Mouse (Mus musculus): ENCODE data around the gene Tecta. TPM values are rescaled to one million over a fixed set of nuclear protein-coding genes. Genes with fewer than 3 reads are reported as not detected.

Gene Tecta
- polyA plus RNA-seq, 1 experiment, result 0.06 TPM

DNA sequence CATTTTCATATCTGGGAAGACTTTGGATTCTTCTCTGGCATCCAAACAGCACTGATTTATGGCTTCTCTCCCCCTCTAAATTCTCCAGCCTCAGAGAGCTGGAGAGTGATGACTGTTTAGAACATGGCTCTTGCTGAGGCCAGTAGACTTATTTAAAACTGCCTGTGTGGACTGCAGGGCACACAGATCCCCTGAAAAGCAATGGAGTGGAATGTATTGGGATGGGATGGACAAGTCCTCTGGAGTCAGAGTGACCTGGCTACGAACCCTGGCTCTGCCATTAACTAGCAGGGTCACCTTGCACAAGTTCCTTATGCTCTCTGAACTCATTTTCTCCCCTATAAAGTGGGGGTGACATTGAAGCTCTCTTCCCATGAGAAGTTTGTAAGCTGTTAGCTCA is 44.9 kb downstream of the Tecta start:
- no peak for TF ChIP-seq E2F4 (IDR thresholded peaks at IDR 0.05; ENCODE audit: insufficient read depth)
- TF ChIP-seq MYOD1 (IDR thresholded peaks at IDR 0.05; ENCODE audit: control insufficient read depth in 1 of 3, insufficient read length in 2 of 3, low read depth in 2 of 3), result no peak
- TF ChIP-seq POLR2A (IDR thresholded peaks at IDR 0.05; ENCODE audit: insufficient read length, low read depth), result no peak
- no peak for TF ChIP-seq POLR2AphosphoS2 (IDR thresholded peaks at IDR 0.05; ENCODE audit: insufficient read length, low read depth)
- no peak for TF ChIP-seq TCF12 (IDR thresholded peaks at IDR 0.05; ENCODE audit: insufficient read depth, poor library complexity, severe bottlenecking)
- no peak for TF ChIP-seq MAX (IDR thresholded peaks at IDR 0.05; ENCODE audit: low read depth)
- TF ChIP-seq TCF3 (IDR thresholded peaks at IDR 0.05; ENCODE audit: insufficient read length, low read depth), result no peak
- no peak for TF ChIP-seq MYOG (IDR thresholded peaks at IDR 0.05; ENCODE audit: control insufficient read depth in 1 of 3, insufficient read depth in 1 of 3, insufficient read length in 2 of 3, low read depth in 2 of 3)
- Histone ChIP-seq H3K4me2 (ENCODE audit: low read depth) (no peak overlapping the region), H3K79me2 (ENCODE audit: control insufficient read depth, insufficient read depth) (no peaks in the 10 kb centered on the region), H3K4me3 (no peak overlapping the region), H3ac (ENCODE audit: control insufficient read depth, insufficient read length) (no peak overlapping the region), H3K27me3 (ENCODE audit: control insufficient read depth, insufficient read depth, insufficient read length) (peaks cover 3% of the 10 kb centered on the region), H3K36me3 (ENCODE audit: control insufficient read depth, insufficient read depth) (no peaks in the 10 kb centered on the region)

DNA sequence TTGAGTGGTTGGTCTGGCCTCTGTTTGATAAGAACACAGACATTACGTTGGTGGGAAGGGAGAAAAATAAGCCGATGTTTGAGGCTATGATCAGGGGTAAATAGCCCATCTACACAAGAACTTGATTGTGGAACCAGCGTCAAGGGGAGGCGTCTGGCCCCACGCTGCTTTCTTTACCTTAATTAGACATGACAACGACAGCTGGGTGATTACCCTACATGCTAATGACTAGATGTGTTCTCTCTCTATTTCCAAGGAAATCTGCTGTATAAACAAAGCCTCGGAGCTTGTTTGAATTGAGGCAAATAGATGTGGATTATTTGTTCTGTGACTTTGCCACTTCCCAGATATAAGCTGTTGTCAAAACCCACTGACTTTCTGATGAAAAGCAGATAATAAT is 49.9 kb downstream of the Tecta start:
- Histone ChIP-seq H3ac (ENCODE audit: control insufficient read depth, insufficient read length) (no peak overlapping the region), H3K79me2 (ENCODE audit: control insufficient read depth, insufficient read depth) (no peaks in the 10 kb centered on the region), H3K4me3 (no peak overlapping the region), H3K27me3 (ENCODE audit: control insufficient read depth, insufficient read depth, insufficient read length) (no peaks in the 10 kb centered on the region), H3K4me2 (ENCODE audit: low read depth) (no peak overlapping the region), H3K36me3 (ENCODE audit: control insufficient read depth, insufficient read depth) (no peaks in the 10 kb centered on the region)
- TF ChIP-seq CEBPB (IDR thresholded peaks at IDR 0.05; ENCODE audit: insufficient read depth, poor library complexity, severe bottlenecking), result no peak
- no peak for TF ChIP-seq USF1 (IDR thresholded peaks at IDR 0.05; ENCODE audit: low read depth)
- TF ChIP-seq REST (IDR thresholded peaks at IDR 0.05; ENCODE audit: insufficient read depth, insufficient read length), result no peak
- TF ChIP-seq TCF3 (IDR thresholded peaks at IDR 0.05; ENCODE audit: insufficient read length, low read depth), result no peak
- no peak for TF ChIP-seq MYOD1 (IDR thresholded peaks at IDR 0.05; ENCODE audit: control insufficient read depth in 1 of 3, insufficient read length in 2 of 3, low read depth in 2 of 3)
- no peak for TF ChIP-seq E2F4 (IDR thresholded peaks at IDR 0.05; ENCODE audit: insufficient read depth)
- TF ChIP-seq POLR2A (IDR thresholded peaks at IDR 0.05; ENCODE audit: insufficient read length, low read depth), result no peak
- no peak for TF ChIP-seq TCF12 (IDR thresholded peaks at IDR 0.05; ENCODE audit: insufficient read depth, poor library complexity, severe bottlenecking)
- TF ChIP-seq SRF (IDR thresholded peaks at IDR 0.05; ENCODE audit: control insufficient read depth, insufficient read length, low read depth), result no peak
- TF ChIP-seq MAX (IDR thresholded peaks at IDR 0.05; ENCODE audit: low read depth), result no peak
- no peak for TF ChIP-seq POLR2AphosphoS2 (IDR thresholded peaks at IDR 0.05; ENCODE audit: insufficient read length, low read depth)

DNA sequence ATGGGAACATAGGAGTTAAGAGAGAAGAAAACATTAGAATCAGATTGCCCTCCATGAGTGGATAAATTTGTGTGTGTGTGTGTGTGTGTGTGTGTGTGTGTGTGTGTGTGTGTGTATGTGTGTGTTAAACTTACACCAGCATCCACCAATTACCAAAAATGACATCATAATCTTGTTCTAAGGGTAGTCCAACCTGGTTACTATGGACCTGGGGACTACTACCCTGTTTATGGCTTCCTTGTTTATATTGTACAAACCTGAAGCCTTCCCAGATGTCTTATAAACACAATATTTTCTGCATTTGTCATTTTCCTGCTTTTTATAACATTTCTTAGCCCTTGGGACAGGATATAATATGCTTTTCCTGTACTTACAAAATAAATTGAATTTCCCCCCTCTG is 53.4 kb downstream of the Tecta start:
- Histone ChIP-seq H3K4me2 (ENCODE audit: low read depth) (no peak overlapping the region), H3ac (ENCODE audit: control insufficient read depth, insufficient read length) (no peak overlapping the region), H3K36me3 (ENCODE audit: control insufficient read depth, insufficient read depth) (no peaks in the 10 kb centered on the region), H3K27me3 (ENCODE audit: control insufficient read depth, insufficient read depth, insufficient read length) (peaks cover 6% of the 10 kb centered on the region), H3K79me2 (ENCODE audit: control insufficient read depth, insufficient read depth) (no peaks in the 10 kb centered on the region), H3K4me3 (no peak overlapping the region)
- TF ChIP-seq REST (IDR thresholded peaks at IDR 0.05; ENCODE audit: insufficient read depth, insufficient read length), result no peak
- no peak for TF ChIP-seq SRF (IDR thresholded peaks at IDR 0.05; ENCODE audit: control insufficient read depth, insufficient read length, low read depth)
- TF ChIP-seq MAX (IDR thresholded peaks at IDR 0.05; ENCODE audit: low read depth), result no peak
- no peak for TF ChIP-seq TCF3 (IDR thresholded peaks at IDR 0.05; ENCODE audit: insufficient read length, low read depth)
- no peak for TF ChIP-seq POLR2A (IDR thresholded peaks at IDR 0.05; ENCODE audit: insufficient read length, low read depth)
- no peak for TF ChIP-seq MYOD1 (IDR thresholded peaks at IDR 0.05; ENCODE audit: control insufficient read depth in 1 of 3, insufficient read length in 2 of 3, low read depth in 2 of 3)
- TF ChIP-seq MYOG (IDR thresholded peaks at IDR 0.05; ENCODE audit: control insufficient read depth in 1 of 3, insufficient read depth in 1 of 3, insufficient read length in 2 of 3, low read depth in 2 of 3), result no peak
- TF ChIP-seq TCF12 (IDR thresholded peaks at IDR 0.05; ENCODE audit: insufficient read depth, poor library complexity, severe bottlenecking), result no peak
- no peak for TF ChIP-seq USF1 (IDR thresholded peaks at IDR 0.05; ENCODE audit: low read depth)
- TF ChIP-seq POLR2AphosphoS2 (IDR thresholded peaks at IDR 0.05; ENCODE audit: insufficient read length, low read depth), result no peak
- no peak for TF ChIP-seq E2F4 (IDR thresholded peaks at IDR 0.05; ENCODE audit: insufficient read depth)
- no peak for TF ChIP-seq CEBPB (IDR thresholded peaks at IDR 0.05; ENCODE audit: insufficient read depth, poor library complexity, severe bottlenecking)

DNA sequence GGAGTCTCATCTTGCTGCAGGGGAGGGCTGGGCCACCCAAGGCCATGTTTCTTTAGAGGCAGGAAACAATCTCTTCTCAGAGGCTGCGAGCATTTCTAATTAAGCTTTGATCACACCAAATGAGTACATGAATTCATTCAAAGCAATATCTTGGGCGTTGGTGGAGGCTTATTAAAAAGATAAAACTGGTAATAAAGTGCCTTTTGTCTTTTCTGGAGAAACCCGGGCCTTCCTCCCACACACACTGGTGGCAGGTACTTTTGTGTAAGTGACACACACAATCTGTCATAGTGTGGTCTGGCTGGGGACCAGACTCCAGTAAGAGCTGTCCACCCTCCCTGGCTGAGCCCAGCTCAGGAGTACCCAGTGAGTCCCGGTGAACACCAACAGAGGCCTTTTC is 60.6 kb downstream of the Tecta start:
- TF ChIP-seq REST (IDR thresholded peaks at IDR 0.05; ENCODE audit: insufficient read depth, insufficient read length) (no peak), TCF3 (IDR thresholded peaks at IDR 0.05; ENCODE audit: insufficient read length, low read depth) (no peak), POLR2AphosphoS2 (IDR thresholded peaks at IDR 0.05; ENCODE audit: insufficient read length, low read depth) (no peak), MYOG (IDR thresholded peaks at IDR 0.05; ENCODE audit: control insufficient read depth in 1 of 3, insufficient read depth in 1 of 3, insufficient read length in 2 of 3, low read depth in 2 of 3) (no peak), MAX (IDR thresholded peaks at IDR 0.05; ENCODE audit: low read depth) (no peak), TCF12 (IDR thresholded peaks at IDR 0.05; ENCODE audit: insufficient read depth, poor library complexity, severe bottlenecking) (no peak), MYOD1 (IDR thresholded peaks at IDR 0.05; ENCODE audit: control insufficient read depth in 1 of 3, insufficient read length in 2 of 3, low read depth in 2 of 3) (no peak), SRF (IDR thresholded peaks at IDR 0.05; ENCODE audit: control insufficient read depth, insufficient read length, low read depth) (no peak), USF1 (IDR thresholded peaks at IDR 0.05; ENCODE audit: low read depth) (no peak), POLR2A (IDR thresholded peaks at IDR 0.05; ENCODE audit: insufficient read length, low read depth) (no peak), E2F4 (IDR thresholded peaks at IDR 0.05; ENCODE audit: insufficient read depth) (no peak), CEBPB (IDR thresholded peaks at IDR 0.05; ENCODE audit: insufficient read depth, poor library complexity, severe bottlenecking) (no peak)
- Histone ChIP-seq H3K27me3 (ENCODE audit: control insufficient read depth, insufficient read depth, insufficient read length) (peaks cover 16% of the 10 kb centered on the region), H3K4me2 (ENCODE audit: low read depth) (no peak overlapping the region), H3K36me3 (ENCODE audit: control insufficient read depth, insufficient read depth) (no peaks in the 10 kb centered on the region), H3ac (ENCODE audit: control insufficient read depth, insufficient read length) (no peak overlapping the region), H3K79me2 (ENCODE audit: control insufficient read depth, insufficient read depth) (no peaks in the 10 kb centered on the region), H3K4me3 (no peak overlapping the region)

All from myocyte (in vitro differentiated cells).